Mouse (Mus musculus): ENCODE results near the gene Plekhh3.

Plekhh3 gene

DNA sequence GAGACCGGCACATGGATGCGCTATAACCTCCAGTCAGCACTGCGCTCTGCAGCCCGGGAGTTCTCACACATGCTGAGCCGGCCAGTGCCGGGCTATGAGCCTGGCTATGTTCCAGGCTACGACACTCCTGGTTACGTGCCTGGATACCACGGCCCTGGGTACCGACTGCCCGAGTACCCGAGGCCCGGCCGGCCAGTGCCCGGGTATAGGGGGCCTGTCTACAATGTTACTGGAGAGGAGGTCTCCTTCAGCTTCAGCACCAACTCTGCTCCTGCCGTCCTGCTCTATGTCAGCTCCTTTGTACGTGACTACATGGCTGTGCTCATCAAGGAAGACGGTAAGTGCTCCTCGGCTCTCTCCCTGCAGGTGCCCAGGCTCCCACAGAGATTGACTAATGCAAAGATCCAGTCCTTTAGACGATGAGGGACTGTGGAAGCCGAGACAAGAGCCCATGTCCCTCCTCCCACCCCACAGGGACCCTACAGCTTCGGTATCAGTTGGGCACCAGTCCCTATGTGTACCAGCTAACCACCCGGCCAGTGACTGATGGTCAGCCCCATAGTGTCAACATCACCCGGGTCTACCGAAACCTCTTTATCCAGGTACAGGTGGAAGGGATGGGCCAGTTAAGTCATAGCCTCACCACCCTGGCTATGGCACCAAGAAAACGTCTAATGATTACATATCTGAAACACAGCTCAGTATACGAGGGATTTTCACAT, 15.5 kb upstream of the Plekhh3 start:
- DNase-seq (ENCODE audit: low spot score in 2 of 2), result no peak

- no peak for DNase-seq (ENCODE audit: low spot score in 2 of 2)
Measured at GRCm38 (mm10) chr11:101185441-101185840, 14.3 kb upstream of the Plekhh3 start.

- no peak for DNase-seq (ENCODE audit: low spot score in 2 of 2)
Measured at GRCm38 (mm10) chr11:101184984-101185383, 13.8 kb upstream of the Plekhh3 start.

DNA sequence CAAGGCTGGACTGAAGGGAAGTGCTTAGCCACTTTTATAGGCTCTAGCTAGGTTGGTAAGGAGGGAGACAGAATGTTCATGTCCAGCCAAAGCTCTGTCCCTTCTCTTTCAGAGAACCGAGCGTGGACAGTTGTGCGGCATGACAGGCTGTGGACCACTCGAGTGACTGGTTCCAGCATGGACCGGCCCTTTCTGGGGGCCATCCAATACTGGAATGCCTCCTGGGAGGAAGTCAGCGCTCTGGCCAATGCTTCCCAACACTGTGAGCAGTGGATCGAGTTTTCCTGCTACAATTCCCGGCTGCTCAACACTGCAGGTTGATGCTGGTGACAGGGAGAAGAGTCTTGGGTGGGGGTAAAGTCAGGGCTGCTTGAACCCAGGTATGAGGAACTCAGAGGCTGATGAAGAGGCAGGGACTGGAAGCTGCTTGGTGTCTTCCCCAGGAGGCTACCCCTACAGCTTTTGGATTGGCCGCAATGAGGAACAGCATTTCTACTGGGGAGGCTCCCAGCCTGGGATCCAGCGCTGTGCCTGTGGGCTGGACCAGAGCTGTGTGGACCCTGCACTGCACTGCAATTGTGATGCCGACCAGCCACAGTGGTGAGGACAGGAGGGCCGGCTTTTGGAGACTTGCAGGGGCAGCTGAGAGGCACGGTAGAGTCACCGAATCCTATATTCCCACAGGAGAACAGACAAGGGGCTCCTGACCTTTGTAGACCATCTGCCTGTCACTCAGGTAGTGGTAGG, 11.8 kb upstream of the Plekhh3 start:
- no peak for DNase-seq (ENCODE audit: low spot score in 2 of 2)

- no peak for DNase-seq (ENCODE audit: low spot score in 2 of 2)
Measured at GRCm38 (mm10) chr11:101181961-101182360, 10.8 kb upstream of the Plekhh3 start.

- DNase-seq (ENCODE audit: low spot score in 2 of 2), result peak in 1 of 2 experiments; percentile 65
Measured at GRCm38 (mm10) chr11:101180846-101181740, 9.9 kb upstream of the Plekhh3 start.

DNA sequence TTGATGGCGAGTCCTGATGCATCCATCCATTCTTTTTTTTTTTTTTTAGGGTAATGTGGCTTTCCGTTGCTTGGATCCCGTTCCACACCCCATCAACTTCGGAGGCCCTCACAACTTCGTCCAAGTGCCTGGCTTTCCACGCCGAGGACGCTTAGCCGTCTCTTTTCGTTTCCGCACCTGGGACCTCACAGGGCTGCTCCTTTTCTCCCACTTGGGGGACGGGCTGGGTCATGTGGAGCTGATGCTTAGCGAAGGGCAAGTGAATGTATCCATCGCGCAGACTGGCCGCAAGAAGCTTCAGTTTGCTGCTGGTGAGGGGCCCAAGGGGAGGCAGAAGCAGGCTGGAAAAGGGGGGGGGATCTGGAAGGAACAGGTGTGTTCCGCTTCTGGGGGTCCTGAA, 9.1 kb upstream of the Plekhh3 start:
- DNase-seq (ENCODE audit: low spot score in 2 of 2), result no peak

DNA sequence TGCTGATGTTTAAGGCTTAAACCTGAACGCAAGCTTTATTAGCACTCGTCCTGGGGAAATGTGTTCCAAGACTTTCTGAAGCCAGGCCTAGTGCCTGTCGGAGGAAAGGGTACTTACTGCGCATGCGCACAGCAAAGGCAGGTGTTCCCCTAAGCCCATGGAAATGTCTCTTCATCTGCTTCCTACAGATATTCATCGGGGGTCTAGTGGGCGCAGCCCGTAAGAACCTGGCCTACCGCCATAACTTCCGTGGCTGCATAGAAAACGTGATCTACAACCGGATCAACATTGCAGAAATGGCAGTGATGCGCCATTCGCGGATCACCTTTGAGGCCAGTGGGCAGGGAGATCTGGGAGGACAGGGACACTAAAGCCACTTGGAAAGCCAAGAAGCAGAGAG, 8.2 kb upstream of the Plekhh3 start:
- DNase-seq (ENCODE audit: low spot score in 2 of 2), result no peak

DNA sequence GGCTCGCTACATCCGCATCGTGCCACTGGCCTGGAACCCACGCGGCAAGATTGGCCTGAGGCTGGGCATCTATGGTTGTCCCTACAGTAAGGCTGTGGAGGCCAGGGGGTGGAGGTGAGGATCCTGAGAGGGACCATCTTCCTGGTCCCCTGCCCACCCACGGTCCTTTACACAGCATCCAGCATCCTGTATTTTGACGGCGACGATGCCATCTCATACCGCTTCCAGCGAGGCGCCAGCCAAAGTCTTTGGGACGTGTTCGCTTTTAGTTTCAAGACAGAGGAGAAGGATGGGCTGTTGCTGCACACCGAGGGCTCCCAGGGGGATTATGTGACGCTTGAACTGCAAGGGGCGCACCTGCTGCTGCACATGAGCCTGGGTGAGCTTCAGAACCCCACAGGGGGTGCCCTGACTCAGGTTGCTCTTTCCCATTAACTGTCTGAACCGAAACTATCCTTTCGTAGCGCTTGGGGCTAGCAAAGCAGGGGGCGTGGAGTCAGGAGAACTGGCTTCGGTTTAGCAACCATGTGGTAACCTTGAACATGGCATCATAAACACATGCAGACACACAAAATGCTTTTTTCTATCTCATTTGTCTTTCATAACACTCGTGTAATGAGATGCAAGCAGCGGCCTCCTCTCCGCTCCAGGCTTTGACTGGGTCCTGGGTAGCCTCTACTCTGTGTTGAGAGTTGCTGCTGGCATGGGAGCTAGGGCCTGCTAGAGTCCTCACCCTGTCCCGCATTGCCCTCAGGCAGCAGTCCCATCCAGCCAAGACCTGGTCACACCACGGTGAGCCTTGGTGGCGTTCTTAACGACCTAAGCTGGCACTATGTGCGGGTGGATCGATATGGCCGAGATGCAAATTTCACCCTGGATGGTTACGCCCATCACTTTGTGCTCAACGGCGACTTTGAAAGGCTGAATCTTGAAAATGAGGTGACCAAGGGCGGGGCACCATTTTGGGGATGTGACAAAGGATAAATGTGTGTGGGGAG, 7.2 kb upstream of the Plekhh3 start:
- DNase-seq (ENCODE audit: low spot score in 2 of 2), result no peak

- no peak for DNase-seq (ENCODE audit: low spot score in 2 of 2)
Measured at GRCm38 (mm10) chr11:101176933-101177773, 6.0 kb upstream of the Plekhh3 start.

DNA sequence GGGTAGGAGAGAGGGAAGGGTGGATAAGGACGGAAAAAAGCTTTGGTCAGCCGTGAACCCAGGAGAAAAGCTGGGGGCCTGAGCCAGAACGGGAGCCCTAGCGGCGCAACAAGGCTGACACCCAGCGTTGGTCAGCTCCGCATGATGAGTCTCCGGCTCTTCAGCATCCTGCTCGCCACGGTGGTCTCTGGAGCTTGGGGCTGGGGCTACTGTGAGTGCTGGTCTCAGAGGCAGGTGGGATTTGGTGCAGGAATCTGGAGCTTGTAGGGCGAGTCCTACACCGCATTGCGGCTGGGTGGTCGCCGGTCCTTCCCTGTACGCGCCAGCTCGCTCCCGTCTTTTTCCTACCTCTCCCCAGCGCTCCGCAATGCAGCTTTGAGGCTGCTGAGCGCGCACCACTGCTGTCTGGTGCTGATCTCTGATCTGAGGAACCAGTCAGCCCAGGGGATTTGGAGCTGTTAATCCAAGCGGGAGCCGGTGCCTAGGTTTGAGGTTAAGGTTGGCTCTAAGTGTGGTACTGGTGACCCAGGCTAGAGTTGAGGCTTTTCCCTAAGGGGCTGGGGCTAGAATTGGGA, 5.1 kb upstream of the Plekhh3 start:
- no peak for DNase-seq (ENCODE audit: low spot score in 2 of 2)

DNA sequence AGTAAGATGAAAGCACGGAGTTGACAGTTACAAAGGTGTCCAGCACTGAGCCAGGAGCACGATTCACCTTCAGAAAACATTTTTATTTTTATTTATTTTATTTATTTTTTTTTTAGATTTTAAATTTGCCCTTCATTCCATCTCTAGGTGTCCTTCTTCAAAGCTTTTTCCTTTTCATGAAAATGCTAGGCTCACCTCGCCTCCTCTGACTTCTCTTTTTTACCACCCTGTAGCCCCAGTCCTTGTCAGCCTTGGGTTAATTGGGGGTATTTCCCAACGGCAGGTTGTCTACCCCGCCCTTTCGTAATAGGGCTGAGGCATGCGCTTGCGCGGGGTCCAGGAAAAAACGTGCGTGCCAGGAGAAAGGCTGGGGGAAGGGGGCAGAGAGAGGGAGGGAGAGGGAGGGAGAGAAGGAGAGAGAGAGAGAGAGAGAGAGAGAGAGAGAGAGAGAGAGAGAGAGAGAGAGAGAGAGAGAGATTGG, 4.5 kb upstream of the Plekhh3 start:
- no peak for DNase-seq (ENCODE audit: low spot score in 2 of 2)

- no peak for DNase-seq (ENCODE audit: low spot score in 2 of 2)
Measured at GRCm38 (mm10) chr11:101174851-101175628, 3.9 kb upstream of the Plekhh3 start, which contains the start of gene Ccr10. Ccr10 (minus strand) TSS chr11:101175443.

- no peak for DNase-seq (ENCODE audit: low spot score in 2 of 2)
Measured at GRCm38 (mm10) chr11:101174389-101174745, 3.2 kb upstream of the Plekhh3 start.

GRCm38 (mm10) chr11:101173631-101174388, 2.7 kb upstream of the Plekhh3 start:
- peak; percentile 67 to 77 for DNase-seq (ENCODE audit: low spot score in 2 of 2)

GRCm38 (mm10) chr11:101173112-101173511, 2.0 kb upstream of the Plekhh3 start:
- peak in 1 of 2 experiments; percentile 70 for DNase-seq (ENCODE audit: low spot score in 2 of 2)

- DNase-seq (ENCODE audit: low spot score in 2 of 2), result no peak
Measured at GRCm38 (mm10) chr11:101172434-101172815, 1.3 kb upstream of the Plekhh3 start.
